Mouse (Mus musculus): ENCODE results near the gene Fam114a2. TPM values are rescaled to one million over a fixed set of nuclear protein-coding genes. Genes with fewer than 3 reads are reported as not detected.
A peak's percentile ranks its signal among the peaks of the same experiment; 100 is the strongest.

The Fam114a2 gene
- polyA plus RNA-seq, 1 experiment: 40.2 TPM

DNA sequence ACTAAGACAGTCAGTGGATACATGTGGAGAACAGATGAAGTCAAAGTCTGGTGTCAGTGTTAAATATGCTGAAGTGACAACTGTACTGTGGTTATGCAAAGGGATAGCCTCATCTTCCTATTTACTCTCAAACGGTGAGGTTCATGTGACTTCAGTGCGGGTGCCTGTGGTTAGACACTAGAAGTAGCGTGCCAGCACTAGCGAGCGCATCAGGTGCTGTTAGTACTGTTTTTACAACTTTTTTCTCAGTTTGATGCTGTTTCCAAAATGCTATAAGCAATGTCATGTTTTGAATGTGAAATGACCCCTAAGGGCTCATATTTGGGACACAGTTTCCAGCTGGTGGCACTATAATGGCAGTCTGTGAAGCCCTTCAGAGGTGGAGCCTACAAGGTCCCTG lies 20.2 kb downstream of the Fam114a2 start:
- Histone ChIP-seq H3K27ac (ENCODE audit: control insufficient read depth, insufficient read depth, low read length) (no peak overlapping the region), H3K36me3 (ENCODE audit: control insufficient read depth, insufficient read depth, low read length) (peaks cover 53% of the 10 kb centered on the region), H3K4me3 (ENCODE audit: control insufficient read depth, insufficient read depth, low read length) (no peak overlapping the region), H3K4me1 (replicated peaks; ENCODE audit: control insufficient read depth, insufficient read depth, low read length) (no peaks in the 10 kb centered on the region), H3K27me3 (ENCODE audit: control insufficient read depth, insufficient read depth, low read length) (no peaks in the 10 kb centered on the region)
- no peak for DNase-seq
- TF ChIP-seq POLR2A (IDR thresholded peaks at IDR 0.05; ENCODE audit: control insufficient read depth, extremely low read depth, insufficient read depth, low read length, poor library complexity) (no peak), CTCF (IDR thresholded peaks at IDR 0.05; ENCODE audit: borderline replicate concordance, control insufficient read depth, extremely low read depth, insufficient read depth, low read length, poor library complexity) (no peak)
- 95% methylated on average over 5 of the region's 5 CpGs for WGBS

DNA sequence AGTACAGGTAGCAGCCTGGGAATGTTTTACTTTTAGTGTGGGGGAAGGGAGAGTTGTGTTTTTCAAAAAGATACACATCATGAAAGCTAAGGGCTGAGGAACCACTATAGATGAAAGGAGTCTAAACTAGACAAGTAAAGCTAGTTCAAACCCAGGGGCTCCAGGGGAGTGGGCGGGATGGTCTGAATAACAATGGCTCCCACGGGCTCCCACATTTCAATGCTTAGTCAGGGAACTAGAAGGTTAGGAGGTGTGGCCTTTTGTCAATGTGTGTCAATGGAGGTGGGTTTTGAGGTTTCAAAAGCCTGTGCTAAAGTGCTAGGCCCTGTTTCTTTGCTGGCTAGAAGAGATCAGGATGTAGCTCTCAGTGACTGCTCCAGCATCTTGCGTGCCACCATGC lies 20.7 kb downstream of the Fam114a2 start:
- H3K27me3 ChIP-seq (ENCODE audit: control insufficient read depth, insufficient read depth, low read length): no peaks in the 10 kb centered on the region

GRCm38 (mm10) chr11:57496462-57497039 lies 21.9 kb downstream of the Fam114a2 start:
- TF ChIP-seq CTCF (IDR thresholded peaks at IDR 0.05; ENCODE audit: borderline replicate concordance, control insufficient read depth, extremely low read depth, insufficient read depth, low read length, poor library complexity): no peak
- TF ChIP-seq POLR2A (IDR thresholded peaks at IDR 0.05; ENCODE audit: control insufficient read depth, extremely low read depth, insufficient read depth, low read length, poor library complexity): no peak
- H3K27ac ChIP-seq (ENCODE audit: control insufficient read depth, insufficient read depth, low read length): no peak overlapping the region
- H3K4me1 ChIP-seq (replicated peaks; ENCODE audit: control insufficient read depth, insufficient read depth, low read length): no peaks in the 10 kb centered on the region
- no peaks in the 10 kb centered on the region for H3K27me3 ChIP-seq (ENCODE audit: control insufficient read depth, insufficient read depth, low read length)
- WGBS: 97% methylated on average over 3 of the region's 3 CpGs
- no peak for DNase-seq
- peaks cover 53% of the 10 kb centered on the region for H3K36me3 ChIP-seq (ENCODE audit: control insufficient read depth, insufficient read depth, low read length)
- H3K4me3 ChIP-seq (ENCODE audit: control insufficient read depth, insufficient read depth, low read length): no peak overlapping the region

More for the DNA sequence above, 20.7 kb downstream of the Fam114a2 start:
- WGBS: 94% methylated on average over 3 of the region's 3 CpGs
- Histone ChIP-seq H3K4me3 (ENCODE audit: control insufficient read depth, insufficient read depth, low read length) (no peak overlapping the region), H3K36me3 (ENCODE audit: control insufficient read depth, insufficient read depth, low read length) (peaks cover 50% of the 10 kb centered on the region), H3K27ac (ENCODE audit: control insufficient read depth, insufficient read depth, low read length) (no peak overlapping the region), H3K4me1 (replicated peaks; ENCODE audit: control insufficient read depth, insufficient read depth, low read length) (no peaks in the 10 kb centered on the region)
- no peak for DNase-seq
- TF ChIP-seq POLR2A (IDR thresholded peaks at IDR 0.05; ENCODE audit: control insufficient read depth, extremely low read depth, insufficient read depth, low read length, poor library complexity) (no peak), CTCF (IDR thresholded peaks at IDR 0.05; ENCODE audit: borderline replicate concordance, control insufficient read depth, extremely low read depth, insufficient read depth, low read length, poor library complexity) (no peak)

- Histone ChIP-seq H3K4me3 (ENCODE audit: control insufficient read depth, insufficient read depth, low read length) (no peak overlapping the region), H3K27ac (ENCODE audit: control insufficient read depth, insufficient read depth, low read length) (no peak overlapping the region), H3K36me3 (ENCODE audit: control insufficient read depth, insufficient read depth, low read length) (peaks cover 58% of the 10 kb centered on the region), H3K4me1 (replicated peaks; ENCODE audit: control insufficient read depth, insufficient read depth, low read length) (no peaks in the 10 kb centered on the region), H3K27me3 (ENCODE audit: control insufficient read depth, insufficient read depth, low read length) (no peaks in the 10 kb centered on the region)
- WGBS: 94% methylated on average over 5 of the region's 5 CpGs
- no peak for DNase-seq
- TF ChIP-seq POLR2A (IDR thresholded peaks at IDR 0.05; ENCODE audit: control insufficient read depth, extremely low read depth, insufficient read depth, low read length, poor library complexity): no peak
- TF ChIP-seq CTCF (IDR thresholded peaks at IDR 0.05; ENCODE audit: borderline replicate concordance, control insufficient read depth, extremely low read depth, insufficient read depth, low read length, poor library complexity): no peak
Observed at GRCm38 (mm10) chr11:57488436-57488835, 30.0 kb downstream of the Fam114a2 start.

- no peaks in the 10 kb centered on the region for H3K4me1 ChIP-seq (replicated peaks; ENCODE audit: control insufficient read depth, insufficient read depth, low read length)
- TF ChIP-seq POLR2A (IDR thresholded peaks at IDR 0.05; ENCODE audit: control insufficient read depth, extremely low read depth, insufficient read depth, low read length, poor library complexity): no peak
- 95% methylated on average over 5 of the region's 5 CpGs for WGBS
Observed at GRCm38 (mm10) chr11:57478077-57478476, 40.3 kb downstream of the Fam114a2 start.

DNA sequence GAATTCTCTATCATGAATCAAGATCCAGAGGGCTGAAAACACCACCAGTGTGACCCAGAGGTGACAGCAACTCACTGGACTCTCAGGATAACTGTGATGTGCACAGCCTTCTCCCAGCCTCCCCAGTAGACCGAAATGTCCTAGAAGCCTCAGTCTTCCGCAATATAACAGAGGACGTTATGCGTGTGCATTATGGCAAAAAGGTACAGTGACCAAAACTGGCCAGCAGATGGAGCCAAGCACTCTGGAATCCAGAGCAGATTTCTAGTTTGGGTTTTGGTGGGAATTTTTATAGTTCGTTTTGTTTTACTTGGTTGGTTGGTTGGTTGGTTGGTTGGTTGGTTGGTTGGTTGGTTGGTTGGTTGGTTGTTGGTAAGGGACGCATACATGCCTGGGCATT lies 43.3 kb downstream of the Fam114a2 start:
- H3K27ac ChIP-seq (ENCODE audit: control insufficient read depth, insufficient read depth, low read length): no peak overlapping the region
- no peaks in the 10 kb centered on the region for H3K27me3 ChIP-seq (ENCODE audit: control insufficient read depth, insufficient read depth, low read length)
- peak; percentile 51 for DNase-seq
- 46% methylated on average over 6 of the region's 6 CpGs for WGBS
- H3K4me3 ChIP-seq (ENCODE audit: control insufficient read depth, insufficient read depth, low read length): no peak overlapping the region
- TF ChIP-seq POLR2A (IDR thresholded peaks at IDR 0.05; ENCODE audit: control insufficient read depth, extremely low read depth, insufficient read depth, low read length, poor library complexity) (no peak), CTCF (IDR thresholded peaks at IDR 0.05; ENCODE audit: borderline replicate concordance, control insufficient read depth, extremely low read depth, insufficient read depth, low read length, poor library complexity) (no peak)
- no peaks in the 10 kb centered on the region for H3K36me3 ChIP-seq (ENCODE audit: control insufficient read depth, insufficient read depth, low read length)
- H3K4me1 ChIP-seq (replicated peaks; ENCODE audit: control insufficient read depth, insufficient read depth, low read length): no peaks in the 10 kb centered on the region

More at GRCm38 (mm10) chr11:57478077-57478476, 40.3 kb downstream of the Fam114a2 start:
- H3K27me3 ChIP-seq (ENCODE audit: control insufficient read depth, insufficient read depth, low read length): no peaks in the 10 kb centered on the region
- H3K36me3 ChIP-seq (ENCODE audit: control insufficient read depth, insufficient read depth, low read length): peaks cover 19% of the 10 kb centered on the region
- DNase-seq: no peak
- H3K4me3 ChIP-seq (ENCODE audit: control insufficient read depth, insufficient read depth, low read length): no peak overlapping the region
- no peak overlapping the region for H3K27ac ChIP-seq (ENCODE audit: control insufficient read depth, insufficient read depth, low read length)
